Mouse (Mus musculus) small intestine, adult 2 months (tissue): ENCODE measurements at regions not wholly inside any gene's neighbourhood (a gene's known extent, or its start where the extent isn't known, plus 50 kb on each side); places are given as distances from the start of the nearest gene placed in this dataset.

Source experiments
- H3K27ac ChIP-seq: fragments of 200-500 bp; 2 replicates; pipeline ENCODE4 v1.5.1; 2012; ENCODE audit warnings: low read depth, low read length, control low read depth, inconsistent platforms; ENCODE audit not compliant: insufficient read depth
- H3K27me3 ChIP-seq: fragments of 200-500 bp; 2 replicates; pipeline ENCODE4 v1.6.1; 2012; ENCODE audit warnings: mild to moderate bottlenecking, moderate library complexity, low read length, inconsistent platforms; ENCODE audit not compliant: control insufficient read depth, insufficient read depth
- H3K36me3 ChIP-seq: fragments of 200-500 bp; 2 replicates; pipeline ENCODE4 v1.6.1; 2012; ENCODE audit warnings: mild to moderate bottlenecking, low read length, control low read depth, inconsistent platforms; ENCODE audit not compliant: control insufficient read depth, insufficient read depth
- H3K4me1 ChIP-seq: fragments of 200-500 bp; 2 replicates; pipeline ENCODE4 v1.6.1; 2012; ENCODE audit warnings: low read length, inconsistent platforms, mixed read lengths; ENCODE audit not compliant: control insufficient read depth, insufficient read depth, insufficient read length
- H3K4me3 ChIP-seq: fragments of 200-500 bp; 2 replicates; pipeline ENCODE4 v1.5.1; 2012; ENCODE audit warnings: low read depth, mild to moderate bottlenecking, control low read depth, inconsistent platforms, low read length, moderate library complexity
- CTCF ChIP-seq: fragments of 200-500 bp; IDR thresholded peaks from 2 replicates; pipeline ENCODE4 v1.5.1; 2012; ENCODE audit warnings: low read depth, mild to moderate bottlenecking, control low read depth, inconsistent platforms, low read length, moderate library complexity, mixed read lengths; ENCODE audit not compliant: insufficient replicate concordance, insufficient read length; ENCODE audit errors: extremely low read depth
- POLR2A ChIP-seq: fragments of 200-500 bp; IDR thresholded peaks from 2 replicates; pipeline ENCODE4 v1.6.1; 2012; ENCODE audit warnings: low read depth, mild to moderate bottlenecking, control low read depth, inconsistent platforms, low read length, moderate library complexity
- WGBS: fragments of 180-500 bp; shearing (Covaris S2); methylation state at CpG from one replicate; pipeline ENCODE4 v1.1.7; 2018; 5-methylcytosine and 5-hydroxymethylcytosine counted together

DNA sequence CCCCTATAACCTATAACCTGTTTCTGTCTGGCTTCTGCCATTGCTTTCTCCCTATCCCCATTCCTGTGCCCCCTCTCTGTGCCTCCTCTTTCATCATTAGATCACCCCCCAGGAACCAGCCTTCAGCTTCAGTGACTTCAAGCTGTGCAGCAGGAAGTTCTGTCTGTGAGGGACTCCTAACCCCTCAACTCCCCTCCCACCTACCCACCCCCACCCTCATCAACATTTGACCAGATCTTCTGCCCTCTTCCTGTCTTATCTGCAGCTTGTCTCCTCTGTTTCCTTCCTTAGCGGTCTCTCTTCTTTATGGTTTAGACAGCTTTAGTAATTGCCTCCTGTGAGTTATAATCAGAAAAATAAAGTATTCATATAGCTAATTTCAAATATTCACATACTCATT, 266.6 kb upstream of the Gm765 start:
- no peak for TF ChIP-seq CTCF
- TF ChIP-seq POLR2A: no peak
- 53% methylated on average over 1 of the region's 1 CpGs for WGBS
- Histone ChIP-seq H3K27me3 (no peaks in the 10 kb centered on the region), H3K27ac (no peak overlapping the region), H3K4me1 (no peaks in the 10 kb centered on the region), H3K36me3 (no peaks in the 10 kb centered on the region), H3K4me3 (no peak overlapping the region)

DNA sequence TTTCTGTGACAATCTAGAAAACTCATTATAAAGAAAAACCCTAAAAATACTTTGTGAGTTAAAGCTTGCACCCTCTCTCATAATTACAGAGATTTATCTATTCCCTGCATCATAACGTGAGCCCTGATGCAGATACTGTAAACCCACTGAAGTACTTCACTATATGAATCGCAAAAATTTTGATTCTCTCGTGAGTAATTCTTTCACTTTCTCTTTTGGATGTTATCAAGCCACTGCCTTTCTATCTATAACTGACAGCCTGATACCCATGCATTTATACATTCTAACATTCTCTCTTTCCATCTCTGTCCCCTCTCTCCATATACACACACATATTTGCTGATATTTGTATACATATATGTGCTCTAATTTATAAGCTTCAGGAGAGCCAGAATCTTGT, 264.1 kb upstream of the Gm765 start:
- Histone ChIP-seq H3K36me3 (no peaks in the 10 kb centered on the region), H3K4me3 (no peak overlapping the region), H3K27ac (no peak overlapping the region), H3K27me3 (no peaks in the 10 kb centered on the region), H3K4me1 (no peaks in the 10 kb centered on the region)
- WGBS: 9% methylated on average over 3 of the region's 3 CpGs
- TF ChIP-seq POLR2A (no peak), CTCF (no peak)

- Histone ChIP-seq H3K27ac (no peak overlapping the region), H3K27me3 (no peaks in the 10 kb centered on the region), H3K36me3 (no peaks in the 10 kb centered on the region), H3K4me1 (no peaks in the 10 kb centered on the region), H3K4me3 (no peak overlapping the region)
- TF ChIP-seq CTCF (no peak), POLR2A (no peak)
- 88% methylated on average over 6 of the region's 6 CpGs for WGBS
Observed at GRCm38 (mm10) chr6:98597612-98598011, 255.1 kb upstream of the Gm765 start.

DNA sequence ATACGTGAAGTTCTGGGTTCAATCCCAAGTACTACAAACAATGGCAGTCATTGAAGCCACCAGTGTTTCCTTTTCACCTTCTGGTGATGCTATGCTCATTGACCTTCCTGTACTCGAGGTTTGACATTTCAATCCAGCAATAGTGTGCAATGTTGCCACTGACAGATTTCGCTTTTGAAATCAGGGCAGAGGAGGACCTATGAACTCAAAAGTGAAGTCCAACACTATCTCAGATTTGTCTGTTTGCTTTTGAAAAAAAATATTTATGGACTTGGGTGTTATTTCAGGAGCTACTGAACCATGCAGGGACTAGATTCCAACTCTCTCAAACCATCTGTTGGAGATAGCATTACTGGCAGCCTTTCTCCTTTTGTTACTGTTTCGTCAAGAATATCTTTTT, 248.4 kb upstream of the Gm765 start:
- Histone ChIP-seq H3K4me1 (no peaks in the 10 kb centered on the region), H3K4me3 (no peak overlapping the region), H3K27me3 (no peaks in the 10 kb centered on the region), H3K36me3 (no peaks in the 10 kb centered on the region), H3K27ac (no peak overlapping the region)
- TF ChIP-seq POLR2A: no peak
- 54% methylated on average over 4 of the region's 4 CpGs for WGBS

DNA sequence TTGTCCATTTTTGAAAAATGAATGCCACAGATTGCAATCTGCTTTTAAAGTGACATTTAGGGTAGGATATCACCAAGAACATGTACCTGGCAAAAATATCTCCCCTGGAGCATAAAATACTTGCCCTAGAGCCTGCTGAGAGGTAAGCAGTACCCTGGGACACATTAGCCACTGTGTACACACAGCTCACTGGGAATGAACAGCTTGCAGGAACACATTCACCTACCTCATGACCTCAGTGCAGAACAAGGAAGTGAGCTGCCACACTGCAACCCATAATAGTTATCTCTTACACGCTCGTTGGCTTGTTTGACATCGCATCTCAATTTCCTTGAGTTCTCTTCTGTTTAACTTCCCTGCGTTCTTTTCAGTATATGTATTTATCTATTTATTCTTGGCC, 246.4 kb upstream of the Gm765 start:
- no peaks in the 10 kb centered on the region for H3K36me3 ChIP-seq
- no peak overlapping the region for H3K27ac ChIP-seq
- WGBS: 18% methylated on average over 4 of the region's 4 CpGs
- H3K4me1 ChIP-seq: no peaks in the 10 kb centered on the region
- no peaks in the 10 kb centered on the region for H3K27me3 ChIP-seq
- H3K4me3 ChIP-seq: no peak overlapping the region
- no peak for TF ChIP-seq POLR2A
- no peak for TF ChIP-seq CTCF

- Histone ChIP-seq H3K36me3 (no peaks in the 10 kb centered on the region), H3K4me1 (no peaks in the 10 kb centered on the region), H3K27me3 (no peaks in the 10 kb centered on the region), H3K4me3 (no peak overlapping the region), H3K27ac (no peak overlapping the region)
- no peak for TF ChIP-seq CTCF
- TF ChIP-seq POLR2A: no peak
- WGBS: 77% methylated on average over 4 of the region's 4 CpGs
Observed at GRCm38 (mm10) chr6:98584541-98584940, 242.0 kb upstream of the Gm765 start.

- 58% methylated on average over 2 of the region's 2 CpGs for WGBS
- Histone ChIP-seq H3K27me3 (no peaks in the 10 kb centered on the region), H3K27ac (no peak overlapping the region), H3K4me3 (no peak overlapping the region), H3K4me1 (no peaks in the 10 kb centered on the region), H3K36me3 (no peaks in the 10 kb centered on the region)
- TF ChIP-seq CTCF (no peak), POLR2A (no peak)
Observed at GRCm38 (mm10) chr6:98582826-98583225, 240.3 kb upstream of the Gm765 start.

- H3K4me3 ChIP-seq: no peak overlapping the region
- 74% methylated on average over 1 of the region's 1 CpGs for WGBS
Observed at GRCm38 (mm10) chr6:98575227-98575626, 232.7 kb upstream of the Gm765 start.

More at GRCm38 (mm10) chr6:98575227-98575626, 232.7 kb upstream of the Gm765 start:
- Histone ChIP-seq H3K36me3 (no peaks in the 10 kb centered on the region), H3K27me3 (no peaks in the 10 kb centered on the region), H3K4me1 (no peaks in the 10 kb centered on the region), H3K27ac (no peak overlapping the region)
- TF ChIP-seq CTCF (no peak), POLR2A (no peak)
